Mouse (Mus musculus): ENCODE data around the gene Lgals7. TPM values are rescaled to one million over a fixed set of nuclear protein-coding genes. Genes with fewer than 3 reads are reported as not detected.
A peak's percentile ranks its signal among the peaks of the same experiment; 100 is the strongest.

The Lgals7 gene
- polyA plus RNA-seq (2015; fragmentation: Nextera tagmentation; extraction: Ambion mirVana) = 7.8 and 9.2 TPM in 2 replicates

DNA sequence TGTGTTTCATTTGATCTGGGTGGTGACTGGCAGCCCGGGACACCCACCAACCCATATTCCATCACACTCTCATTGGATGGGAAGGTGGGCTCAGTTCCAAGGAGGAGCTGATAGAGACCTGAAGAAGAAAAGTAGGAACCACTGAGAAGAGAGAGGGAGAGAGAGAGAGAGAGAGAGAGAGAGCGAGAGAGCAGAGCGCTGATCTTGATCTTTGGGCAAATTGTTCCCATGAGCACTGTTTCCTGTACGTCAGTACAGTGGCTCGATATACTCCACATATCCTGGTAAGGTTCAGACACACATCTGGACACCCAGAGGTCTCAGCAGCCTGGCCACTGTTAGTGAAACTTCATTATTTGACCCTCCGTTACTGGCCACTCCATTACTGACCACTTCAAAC, at the start of gene Lgals7:
Gene Lgals7 (plus strand): TSS at position 314 of the 400 bp plus-strand sequence.
- no peak within 1 kb of the TSS for H3K4me3 ChIP-seq
- H3K4me2 ChIP-seq = no peak within 1 kb of the TSS
- no peaks in the 10 kb centered on the region for H3K36me3 ChIP-seq (replicated peaks)
- H3K9ac ChIP-seq = no peak within 1 kb of the TSS
- no peaks in the 10 kb centered on the region for H3K9me3 ChIP-seq
- no peak for ATAC-seq (replicated peaks)
- H3K4me1 ChIP-seq = 0 out of 2 replicates have a peak, but pooled peaks cover 5% of the 10 kb centered on the region
- WGBS = 85% methylated on average over 6 of the region's 6 CpGs
- no peak within 1 kb of the TSS for H3K27ac ChIP-seq
- no peaks in the 10 kb centered on the region for H3K27me3 ChIP-seq (replicated peaks)

DNA sequence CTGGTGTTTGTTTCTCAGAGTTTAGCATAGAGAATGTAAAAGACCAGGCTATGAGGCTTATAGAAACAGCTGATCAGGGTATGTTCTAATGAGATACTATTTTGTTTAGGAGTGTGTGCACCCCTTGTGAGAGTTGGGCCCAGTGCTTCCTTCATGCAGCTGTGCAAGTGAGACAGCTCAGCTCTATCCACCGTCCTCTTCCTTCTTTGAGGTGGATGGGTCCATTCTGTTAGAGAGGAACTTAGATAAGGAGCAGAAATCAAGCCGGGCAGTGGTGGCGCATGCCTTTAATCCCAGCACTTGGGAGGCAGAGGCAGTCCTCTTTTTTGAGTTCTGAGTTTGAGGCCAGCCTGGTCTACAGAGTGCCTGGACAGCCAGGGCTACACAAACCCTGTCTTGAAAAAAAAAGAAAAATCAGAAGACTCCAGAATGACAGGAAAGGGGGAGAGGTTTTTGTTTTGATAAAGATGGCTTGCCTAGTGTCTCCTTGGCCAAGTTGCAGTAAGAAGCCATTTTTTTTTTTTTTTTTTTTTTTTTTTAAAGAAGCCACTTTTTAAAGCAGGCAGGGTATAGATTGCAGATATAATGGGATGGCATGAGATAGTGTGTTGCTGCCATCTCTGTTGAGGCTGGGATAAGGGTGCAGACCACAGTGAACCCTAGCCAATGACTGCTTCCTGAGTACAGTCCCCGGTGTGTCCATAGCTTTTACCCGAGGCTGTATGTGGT, 49.2 kb upstream of the Lgals7 start:
- Histone ChIP-seq H3K27ac (no peak overlapping the region), H3K27me3 (replicated peaks) (no peaks in the 10 kb centered on the region), H3K4me2 (no peak overlapping the region), H3K9ac (no peak overlapping the region), H3K4me1 (peaks cover 45% of the 10 kb centered on the region), H3K4me3 (no peak overlapping the region), H3K9me3 (no peaks in the 10 kb centered on the region), H3K36me3 (replicated peaks) (peaks cover 58% of the 10 kb centered on the region)
- no peak for ATAC-seq (replicated peaks)
- 84% methylated on average over 5 of the region's 5 CpGs for WGBS

DNA sequence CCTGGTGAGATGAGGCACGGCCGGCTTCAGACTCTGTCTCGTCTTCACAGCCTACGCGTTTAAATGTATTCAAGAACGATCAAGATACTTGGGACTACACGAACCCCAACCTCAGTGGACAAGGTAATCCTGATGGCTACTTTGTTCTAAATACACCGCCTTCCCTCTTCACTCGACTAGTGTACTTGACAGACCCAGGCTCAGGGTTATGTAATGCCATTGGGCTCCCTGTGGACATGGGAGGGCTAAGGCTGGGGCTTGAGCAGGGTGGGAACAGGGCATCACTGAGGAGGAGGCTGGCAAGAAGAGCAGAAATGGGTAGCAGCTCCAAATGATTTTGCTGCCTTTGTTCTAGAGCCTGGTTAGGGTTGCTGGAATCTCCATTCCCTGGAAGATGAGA, 48.4 kb upstream of the Lgals7 start:
- peaks cover 50% of the 10 kb centered on the region for H3K4me1 ChIP-seq
- no peak overlapping the region for H3K9ac ChIP-seq
- ATAC-seq (replicated peaks) = no peak
- no peak overlapping the region for H3K4me3 ChIP-seq
- H3K9me3 ChIP-seq = no peaks in the 10 kb centered on the region
- H3K4me2 ChIP-seq = no peak overlapping the region
- H3K27me3 ChIP-seq (replicated peaks) = no peaks in the 10 kb centered on the region
- H3K36me3 ChIP-seq (replicated peaks) = peaks cover 66% of the 10 kb centered on the region
- 90% methylated on average over 9 of the region's 9 CpGs for WGBS
- no peak overlapping the region for H3K27ac ChIP-seq

DNA sequence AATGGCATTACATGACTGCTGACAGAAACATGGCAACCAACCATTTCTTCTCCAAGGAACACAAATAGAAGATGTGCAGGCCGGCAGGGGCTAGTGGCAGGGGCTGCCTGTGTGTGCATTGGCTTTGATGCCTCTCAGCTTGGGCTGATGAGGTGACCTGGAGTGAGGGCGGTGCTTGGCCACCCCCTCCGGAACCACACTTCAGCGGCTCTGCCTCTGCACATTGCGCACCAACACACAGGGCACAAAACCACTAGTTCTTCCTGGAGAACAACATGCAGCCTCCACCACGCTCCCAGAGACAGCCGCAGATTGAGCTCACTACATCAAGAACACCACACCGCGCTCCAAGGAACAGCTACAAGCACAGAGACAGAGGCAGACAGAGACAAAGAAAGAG, 47.5 kb upstream of the Lgals7 start:
- no peaks in the 10 kb centered on the region for H3K9me3 ChIP-seq
- ATAC-seq (replicated peaks) = no peak
- H3K27me3 ChIP-seq (replicated peaks) = no peaks in the 10 kb centered on the region
- peaks cover 76% of the 10 kb centered on the region for H3K36me3 ChIP-seq (replicated peaks)
- no peak overlapping the region for H3K4me2 ChIP-seq
- H3K27ac ChIP-seq = no peak overlapping the region
- H3K9ac ChIP-seq = no peak overlapping the region
- 83% methylated on average over 9 of the region's 9 CpGs for WGBS
- H3K4me1 ChIP-seq = peaks cover 54% of the 10 kb centered on the region
- H3K4me3 ChIP-seq = no peak overlapping the region

DNA sequence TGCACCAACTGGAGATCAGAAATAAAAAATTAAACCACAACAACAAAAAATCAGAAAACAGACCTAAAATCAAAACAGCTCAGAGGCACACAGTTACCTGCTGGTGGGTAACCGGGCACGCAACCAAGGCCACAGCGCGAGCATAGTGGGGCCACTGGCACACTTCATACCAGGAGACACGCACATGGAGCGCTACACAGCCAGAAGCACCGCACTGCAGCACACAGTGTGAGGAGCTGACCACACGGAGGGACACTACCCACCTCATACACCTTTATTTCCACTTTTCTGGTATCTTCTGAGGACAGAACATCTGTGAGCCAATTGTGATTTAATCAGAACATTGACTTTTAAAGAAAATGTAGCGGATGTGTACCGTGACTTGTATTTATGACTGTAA, 46.7 kb upstream of the Lgals7 start:
- H3K4me3 ChIP-seq = no peak overlapping the region
- no peaks in the 10 kb centered on the region for H3K9me3 ChIP-seq
- no peaks in the 10 kb centered on the region for H3K27me3 ChIP-seq (replicated peaks)
- no peak overlapping the region for H3K27ac ChIP-seq
- peaks cover 82% of the 10 kb centered on the region for H3K36me3 ChIP-seq (replicated peaks)
- H3K9ac ChIP-seq = no peak overlapping the region
- no peak overlapping the region for H3K4me2 ChIP-seq
- no peak for ATAC-seq (replicated peaks)
- H3K4me1 ChIP-seq = peaks cover 54% of the 10 kb centered on the region
- 96% methylated on average over 10 of the region's 10 CpGs for WGBS

DNA sequence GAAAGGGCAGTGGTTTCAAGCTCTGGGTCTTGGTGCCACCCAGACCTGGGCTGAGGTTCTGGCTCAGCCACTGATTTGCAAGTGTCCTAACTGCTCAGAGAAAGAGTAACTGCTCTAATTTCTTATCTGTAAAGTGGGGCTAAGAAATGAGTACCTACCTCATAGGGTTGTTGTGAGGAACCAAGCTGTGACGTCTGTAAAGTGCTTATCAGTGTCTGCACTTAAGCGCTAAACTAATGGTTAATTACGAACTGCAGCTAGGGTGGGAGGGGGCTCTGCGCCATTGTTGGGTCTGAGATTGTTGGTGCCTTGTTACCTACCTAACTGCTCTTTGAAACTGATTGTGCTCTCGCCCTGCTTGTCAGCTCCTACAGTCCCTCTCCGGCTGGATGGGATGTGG, 46.1 kb upstream of the Lgals7 start:
- no peak overlapping the region for H3K27ac ChIP-seq
- ATAC-seq (replicated peaks) = no peak
- 74% methylated on average over 6 of the region's 6 CpGs for WGBS
- H3K4me2 ChIP-seq = no peak overlapping the region
- no peaks in the 10 kb centered on the region for H3K27me3 ChIP-seq (replicated peaks)
- peaks cover 88% of the 10 kb centered on the region for H3K36me3 ChIP-seq (replicated peaks)
- H3K4me1 ChIP-seq = peaks cover 48% of the 10 kb centered on the region
- H3K4me3 ChIP-seq = no peak overlapping the region
- H3K9me3 ChIP-seq = no peaks in the 10 kb centered on the region
- no peak overlapping the region for H3K9ac ChIP-seq

DNA sequence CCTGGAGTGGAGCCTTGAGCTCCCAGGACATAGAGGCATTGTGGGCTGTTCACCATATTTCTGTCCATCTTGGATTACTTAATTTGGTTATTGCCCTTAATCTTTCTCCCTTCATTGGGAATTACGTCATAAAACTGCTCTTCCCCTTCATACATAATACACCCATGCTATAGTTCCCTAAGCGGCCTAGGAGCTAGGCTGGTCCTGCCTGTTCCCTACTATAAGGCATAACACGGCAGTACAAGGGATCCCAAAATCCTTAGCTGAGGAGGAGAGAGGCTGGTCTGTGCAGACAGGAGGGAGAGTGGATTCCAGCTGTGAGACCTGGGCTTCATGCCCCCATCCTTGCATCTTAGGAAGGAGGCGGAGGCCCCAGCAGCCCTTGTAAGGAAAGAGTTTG, 45.7 kb upstream of the Lgals7 start:
- no peak overlapping the region for H3K4me3 ChIP-seq
- H3K27ac ChIP-seq = no peak overlapping the region
- H3K9me3 ChIP-seq = no peaks in the 10 kb centered on the region
- 83% methylated on average over 4 of the region's 4 CpGs for WGBS
- H3K9ac ChIP-seq = no peak overlapping the region
- ATAC-seq (replicated peaks) = no peak
- peaks cover 89% of the 10 kb centered on the region for H3K36me3 ChIP-seq (replicated peaks)
- peaks cover 44% of the 10 kb centered on the region for H3K4me1 ChIP-seq
- no peak overlapping the region for H3K4me2 ChIP-seq
- H3K27me3 ChIP-seq (replicated peaks) = no peaks in the 10 kb centered on the region

DNA sequence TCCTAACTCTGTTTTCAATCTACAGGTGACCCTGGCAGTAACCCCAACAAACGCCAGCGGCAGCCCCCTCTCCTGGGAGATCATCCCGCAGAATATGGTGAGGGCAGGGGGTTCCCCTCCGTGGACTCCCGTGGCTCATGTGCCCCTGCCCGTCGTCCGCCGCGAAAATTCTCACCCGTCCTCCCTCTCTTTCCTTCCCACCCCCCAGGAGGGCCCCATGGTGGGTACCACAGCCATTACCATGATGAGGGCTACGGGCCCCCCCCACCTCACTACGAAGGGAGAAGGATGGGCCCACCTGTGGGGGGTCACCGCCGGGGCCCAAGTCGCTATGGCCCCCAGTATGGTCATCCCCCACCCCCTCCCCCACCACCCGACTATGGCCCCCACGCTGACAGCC, 45.2 kb upstream of the Lgals7 start:
- WGBS = 80% methylated on average over 18 of the region's 18 CpGs
- H3K27ac ChIP-seq = 0 out of 2 replicates have a peak overlapping the region, but pooled peaks have one; percentile 9
- H3K4me1 ChIP-seq = peaks cover 39% of the 10 kb centered on the region
- no peak overlapping the region for H3K9ac ChIP-seq
- no peaks in the 10 kb centered on the region for H3K9me3 ChIP-seq
- H3K4me3 ChIP-seq = no peak overlapping the region
- H3K4me2 ChIP-seq = no peak overlapping the region
- H3K27me3 ChIP-seq (replicated peaks) = no peaks in the 10 kb centered on the region
- no peak for ATAC-seq (replicated peaks)
- peaks cover 86% of the 10 kb centered on the region for H3K36me3 ChIP-seq (replicated peaks)

DNA sequence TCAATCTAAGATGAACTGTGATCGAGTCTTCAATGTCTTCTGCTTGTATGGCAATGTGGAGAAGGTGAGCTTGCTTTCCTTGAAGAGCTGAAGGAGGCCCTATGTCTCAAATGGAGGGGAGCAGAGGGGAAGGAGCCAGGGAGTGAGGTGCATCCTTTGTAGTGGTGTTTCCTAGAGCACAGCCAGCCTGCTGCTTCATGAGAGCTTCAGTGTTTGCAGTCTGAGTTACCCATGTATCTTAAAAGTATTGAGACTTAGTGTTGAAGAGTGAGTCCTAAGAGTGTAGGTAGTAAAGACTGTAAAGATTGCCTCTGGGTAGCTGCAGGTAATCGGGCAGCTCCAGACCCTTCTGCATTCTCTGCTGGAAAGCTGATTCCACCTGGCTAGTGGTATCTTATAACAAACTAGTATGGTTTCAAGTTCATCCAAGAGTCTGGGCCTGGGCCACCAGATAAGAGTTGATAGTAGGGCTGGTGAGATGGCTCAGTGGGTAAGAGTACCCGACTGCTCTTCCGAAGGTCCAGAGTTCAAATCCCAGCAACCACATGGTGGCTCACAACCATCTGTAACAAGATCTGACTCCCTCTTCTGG, 44.7 kb upstream of the Lgals7 start:
- 87% methylated on average over 4 of the region's 4 CpGs for WGBS
- no peaks in the 10 kb centered on the region for H3K27me3 ChIP-seq (replicated peaks)
- H3K4me1 ChIP-seq = peaks cover 35% of the 10 kb centered on the region
- no peak for ATAC-seq (replicated peaks)
- H3K27ac ChIP-seq = no peak overlapping the region
- no peaks in the 10 kb centered on the region for H3K9me3 ChIP-seq
- no peak overlapping the region for H3K4me2 ChIP-seq
- no peak overlapping the region for H3K9ac ChIP-seq
- no peak overlapping the region for H3K4me3 ChIP-seq
- peaks cover 81% of the 10 kb centered on the region for H3K36me3 ChIP-seq (replicated peaks)

DNA sequence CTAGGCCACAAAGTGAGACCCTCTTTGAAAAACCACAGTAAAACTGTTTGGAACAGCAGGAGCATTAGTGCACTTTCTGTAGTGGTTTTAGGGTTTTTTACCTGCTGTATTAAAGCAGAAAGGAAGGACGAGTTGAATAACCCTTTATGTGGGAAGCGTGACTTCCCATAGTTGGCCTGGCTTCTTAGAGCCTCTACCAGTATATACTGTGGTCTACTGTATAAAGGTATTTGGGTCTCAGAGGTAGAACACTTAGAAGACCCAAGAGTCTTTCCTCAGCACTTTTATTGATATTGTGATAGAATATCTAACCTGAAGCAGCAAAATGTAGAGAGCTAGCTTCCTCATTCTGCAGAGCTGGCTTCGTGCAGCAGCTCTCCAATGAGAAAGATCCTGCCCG, 44.1 kb upstream of the Lgals7 start:
- peaks cover 38% of the 10 kb centered on the region for H3K4me1 ChIP-seq
- H3K4me3 ChIP-seq = no peak overlapping the region
- H3K9ac ChIP-seq = no peak overlapping the region

DNA sequence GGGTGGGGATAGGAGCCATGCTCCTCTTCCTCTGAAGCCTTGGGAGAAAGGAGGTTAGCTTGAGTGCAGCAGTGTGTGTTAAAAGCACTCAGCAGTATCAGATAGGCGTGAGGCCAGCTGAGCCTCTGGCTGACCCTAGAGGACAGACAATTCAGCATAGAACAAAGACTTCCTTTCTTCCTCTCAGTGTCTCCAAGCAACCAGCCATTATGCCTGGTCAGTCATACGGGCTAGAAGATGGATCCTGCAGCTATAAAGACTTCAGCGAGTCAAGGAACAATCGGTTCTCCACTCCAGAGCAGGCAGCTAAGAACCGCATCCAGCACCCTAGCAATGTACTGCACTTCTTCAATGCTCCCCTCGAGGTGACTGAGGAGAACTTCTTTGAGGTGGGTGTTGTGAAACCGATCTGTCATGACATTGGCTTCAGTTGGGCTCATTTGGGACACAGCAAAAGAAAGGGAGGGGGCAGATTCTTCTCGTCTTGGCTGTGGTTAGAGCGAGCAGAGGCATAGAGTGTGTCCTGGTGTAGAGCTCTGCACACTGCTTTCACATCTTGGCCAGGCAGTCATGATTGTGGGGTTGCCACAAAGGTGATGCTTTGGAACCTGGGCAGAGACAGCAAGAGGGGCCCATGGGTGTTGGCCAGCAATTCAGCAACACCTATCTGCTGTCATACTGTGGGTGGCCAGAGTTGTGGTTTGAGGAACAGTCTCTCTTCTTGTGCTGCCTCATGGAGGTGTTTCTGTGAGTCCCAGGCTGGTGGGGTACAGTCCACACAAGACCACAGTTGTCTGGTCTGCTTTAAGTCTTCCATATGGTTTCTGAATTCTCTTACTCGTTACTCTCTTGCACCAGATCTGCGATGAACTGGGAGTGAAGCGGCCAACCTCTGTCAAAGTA, 43.0 kb upstream of the Lgals7 start:
- Histone ChIP-seq H3K9me3 (no peaks in the 10 kb centered on the region), H3K9ac (no peak overlapping the region), H3K4me2 (no peak overlapping the region), H3K4me1 (peaks cover 45% of the 10 kb centered on the region), H3K4me3 (no peak overlapping the region), H3K27me3 (replicated peaks) (no peaks in the 10 kb centered on the region), H3K27ac (peak overlapping the region; percentile 41), H3K36me3 (replicated peaks) (peaks cover 64% of the 10 kb centered on the region)
- ATAC-seq (replicated peaks) = no peak
- 34% methylated on average over 12 of the region's 12 CpGs for WGBS

More for the DNA sequence above, 44.1 kb upstream of the Lgals7 start:
- Histone ChIP-seq H3K9me3 (no peaks in the 10 kb centered on the region), H3K36me3 (replicated peaks) (peaks cover 75% of the 10 kb centered on the region), H3K4me2 (no peak overlapping the region), H3K27ac (0 out of 2 replicates have a peak overlapping the region, but pooled peaks have one; percentile 41), H3K27me3 (replicated peaks) (no peaks in the 10 kb centered on the region)
- WGBS = 79% methylated on average over 4 of the region's 4 CpGs
- no peak for ATAC-seq (replicated peaks)

DNA sequence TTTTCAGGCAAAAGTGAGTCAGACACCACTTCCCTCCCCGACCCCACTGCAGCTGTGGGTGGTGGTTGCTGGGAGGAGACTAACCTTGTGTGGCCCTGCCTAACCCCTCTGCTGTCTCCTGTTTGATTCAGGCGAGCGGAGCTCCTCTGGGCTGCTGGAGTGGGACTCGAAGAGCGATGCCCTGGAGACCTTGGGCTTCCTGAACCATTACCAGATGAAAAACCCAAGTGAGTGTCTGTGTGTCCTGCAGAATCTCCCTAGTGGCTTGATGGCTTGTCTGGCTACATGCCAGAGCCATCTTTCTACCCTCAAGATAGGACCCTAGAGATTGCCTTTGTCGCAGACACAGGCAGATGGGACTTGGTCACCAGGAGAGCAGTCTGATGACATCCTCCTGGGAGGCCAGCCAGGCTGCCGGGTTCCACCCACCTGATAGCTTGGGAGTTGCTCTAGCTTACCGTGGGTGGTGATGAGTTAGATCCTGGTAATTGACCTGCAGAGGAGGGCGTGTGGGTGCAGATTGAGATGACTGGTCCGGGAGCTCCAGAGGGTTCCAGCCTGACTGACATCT, 42.3 kb upstream of the Lgals7 start:
- H3K9me3 ChIP-seq = no peaks in the 10 kb centered on the region
- H3K27me3 ChIP-seq (replicated peaks) = no peaks in the 10 kb centered on the region
- H3K9ac ChIP-seq = no peak overlapping the region
- H3K4me1 ChIP-seq = peaks cover 45% of the 10 kb centered on the region
- peak overlapping the region; percentile 41; the same call in 1 of the 2 replicates for H3K27ac ChIP-seq
- H3K4me2 ChIP-seq = no peak overlapping the region
- WGBS = 63% methylated on average over 10 of the region's 10 CpGs
- H3K36me3 ChIP-seq (replicated peaks) = peaks cover 57% of the 10 kb centered on the region
- H3K4me3 ChIP-seq = no peak overlapping the region
- ATAC-seq (replicated peaks) = no peak
